Mouse (Mus musculus): Measurements from ENCODE around the gene Flt3. TPM values are rescaled to one million over a fixed set of nuclear protein-coding genes. Genes with fewer than 3 reads are reported as not detected.

Flt3 gene
- polyA plus RNA-seq, 1 experiment: 0.53 TPM

GRCm38 (mm10) chr5:147305856-147306637 lies 94.2 kb downstream of the Flt3 start:
- peaks cover 26% of the 10 kb centered on the region for H3K36me3 ChIP-seq (ENCODE audit: control insufficient read depth, insufficient read depth, low read length)
- WGBS: 1% methylated on average over 58 of the region's 58 CpGs
- no peak for TF ChIP-seq CTCF (IDR thresholded peaks at IDR 0.05; ENCODE audit: extremely low read depth, insufficient read length, insufficient replicate concordance, low read depth, low read length)
- no peak for TF ChIP-seq POLR2A (IDR thresholded peaks at IDR 0.05; ENCODE audit: low read depth, low read length)
- peak overlapping the region; percentile 68 for H3K4me3 ChIP-seq (ENCODE audit: low read depth, low read length)
- H3K27ac ChIP-seq (ENCODE audit: insufficient read depth, low read depth, low read length): peak overlapping the region; percentile 83
- no peaks in the 10 kb centered on the region for H3K27me3 ChIP-seq (ENCODE audit: control insufficient read depth, insufficient read depth, low read length)
- H3K4me1 ChIP-seq (ENCODE audit: control insufficient read depth, insufficient read depth, insufficient read length, low read length): peaks cover 21% of the 10 kb centered on the region; the same call in 1 of the 2 replicates

- 3% methylated on average over 16 of the region's 16 CpGs for WGBS
Measured at GRCm38 (mm10) chr5:147305166-147305565, 95.1 kb downstream of the Flt3 start.

GRCm38 (mm10) chr5:147304276-147305155 lies 95.8 kb downstream of the Flt3 start:
- peak overlapping the region; percentile 68 for H3K4me3 ChIP-seq (ENCODE audit: low read depth, low read length)
- WGBS: under 1% methylated on average over 54 of the region's 54 CpGs
- peaks cover 9% of the 10 kb centered on the region; the same call in 1 of the 2 replicates for H3K4me1 ChIP-seq (ENCODE audit: control insufficient read depth, insufficient read depth, insufficient read length, low read length)
- peaks cover 32% of the 10 kb centered on the region for H3K36me3 ChIP-seq (ENCODE audit: control insufficient read depth, insufficient read depth, low read length)
- TF ChIP-seq POLR2A (IDR thresholded peaks at IDR 0.05; ENCODE audit: low read depth, low read length) (no peak), CTCF (IDR thresholded peaks at IDR 0.05; ENCODE audit: extremely low read depth, insufficient read length, insufficient replicate concordance, low read depth, low read length) (no peak)
- peak overlapping the region; percentile 83 for H3K27ac ChIP-seq (ENCODE audit: insufficient read depth, low read depth, low read length)
- no peaks in the 10 kb centered on the region for H3K27me3 ChIP-seq (ENCODE audit: control insufficient read depth, insufficient read depth, low read length)

More at GRCm38 (mm10) chr5:147305166-147305565, 95.1 kb downstream of the Flt3 start:
- peak overlapping the region; percentile 83 for H3K27ac ChIP-seq (ENCODE audit: insufficient read depth, low read depth, low read length)
- no peak for TF ChIP-seq POLR2A (IDR thresholded peaks at IDR 0.05; ENCODE audit: low read depth, low read length)
- TF ChIP-seq CTCF (IDR thresholded peaks at IDR 0.05; ENCODE audit: extremely low read depth, insufficient read length, insufficient replicate concordance, low read depth, low read length): no peak
- peaks cover 13% of the 10 kb centered on the region; the same call in 1 of the 2 replicates for H3K4me1 ChIP-seq (ENCODE audit: control insufficient read depth, insufficient read depth, insufficient read length, low read length)
- H3K36me3 ChIP-seq (ENCODE audit: control insufficient read depth, insufficient read depth, low read length): peaks cover 32% of the 10 kb centered on the region
- H3K27me3 ChIP-seq (ENCODE audit: control insufficient read depth, insufficient read depth, low read length): no peaks in the 10 kb centered on the region
- H3K4me3 ChIP-seq (ENCODE audit: low read depth, low read length): peak overlapping the region; percentile 68

GRCm38 (mm10) chr5:147302746-147303400 lies 97.4 kb downstream of the Flt3 start:
- 9% methylated on average over 13 of the region's 13 CpGs for WGBS
- peak overlapping the region; percentile 83 for H3K27ac ChIP-seq (ENCODE audit: insufficient read depth, low read depth, low read length)
- no peaks in the 10 kb centered on the region for H3K27me3 ChIP-seq (ENCODE audit: control insufficient read depth, insufficient read depth, low read length)
- peaks cover 34% of the 10 kb centered on the region for H3K36me3 ChIP-seq (ENCODE audit: control insufficient read depth, insufficient read depth, low read length)
- H3K4me3 ChIP-seq (ENCODE audit: low read depth, low read length): peak overlapping the region; percentile 61
- H3K4me1 ChIP-seq (ENCODE audit: control insufficient read depth, insufficient read depth, insufficient read length, low read length): peaks cover 4% of the 10 kb centered on the region
- TF ChIP-seq CTCF (IDR thresholded peaks at IDR 0.05; ENCODE audit: extremely low read depth, insufficient read length, insufficient replicate concordance, low read depth, low read length) (no peak), POLR2A (IDR thresholded peaks at IDR 0.05; ENCODE audit: low read depth, low read length) (no peak)

- H3K4me3 ChIP-seq (ENCODE audit: low read depth, low read length): peak overlapping the region; percentile 63
- H3K36me3 ChIP-seq (ENCODE audit: control insufficient read depth, insufficient read depth, low read length): peaks cover 35% of the 10 kb centered on the region
- peak overlapping the region; percentile 83 for H3K27ac ChIP-seq (ENCODE audit: insufficient read depth, low read depth, low read length)
- WGBS: 8% methylated on average over 8 of the region's 8 CpGs
- peaks cover 4% of the 10 kb centered on the region for H3K4me1 ChIP-seq (ENCODE audit: control insufficient read depth, insufficient read depth, insufficient read length, low read length)
- TF ChIP-seq POLR2A (IDR thresholded peaks at IDR 0.05; ENCODE audit: low read depth, low read length) (no peak), CTCF (IDR thresholded peaks at IDR 0.05; ENCODE audit: extremely low read depth, insufficient read length, insufficient replicate concordance, low read depth, low read length) (no peak)
- no peaks in the 10 kb centered on the region for H3K27me3 ChIP-seq (ENCODE audit: control insufficient read depth, insufficient read depth, low read length)
Measured at GRCm38 (mm10) chr5:147302141-147302540, 98.1 kb downstream of the Flt3 start.

GRCm38 (mm10) chr5:147301781-147302070 lies 98.6 kb downstream of the Flt3 start:
- peaks cover 35% of the 10 kb centered on the region for H3K36me3 ChIP-seq (ENCODE audit: control insufficient read depth, insufficient read depth, low read length)
- WGBS: 6% methylated on average over 10 of the region's 10 CpGs
- H3K27me3 ChIP-seq (ENCODE audit: control insufficient read depth, insufficient read depth, low read length): no peaks in the 10 kb centered on the region
- TF ChIP-seq CTCF (IDR thresholded peaks at IDR 0.05; ENCODE audit: extremely low read depth, insufficient read length, insufficient replicate concordance, low read depth, low read length) (no peak), POLR2A (IDR thresholded peaks at IDR 0.05; ENCODE audit: low read depth, low read length) (no peak)
- H3K4me1 ChIP-seq (ENCODE audit: control insufficient read depth, insufficient read depth, insufficient read length, low read length): peaks cover 4% of the 10 kb centered on the region
- peak overlapping the region; percentile 63 for H3K4me3 ChIP-seq (ENCODE audit: low read depth, low read length)
- H3K27ac ChIP-seq (ENCODE audit: insufficient read depth, low read depth, low read length): peak overlapping the region; percentile 83
